Mouse (Mus musculus): ENCODE results near the gene Peak1. TPM values are rescaled to one million over a fixed set of nuclear protein-coding genes. Genes with fewer than 3 reads are reported as not detected.
"Not testable (repeated sequence)": the region's sequence is repeated elsewhere in the genome, so short reads cannot be mapped to it uniquely, and the experiment has no call there.

The Peak1 gene
- total and polyA plus RNA-seq, 2 experiments from 2014 or later: 4.1 to 7.7 TPM

DNA sequence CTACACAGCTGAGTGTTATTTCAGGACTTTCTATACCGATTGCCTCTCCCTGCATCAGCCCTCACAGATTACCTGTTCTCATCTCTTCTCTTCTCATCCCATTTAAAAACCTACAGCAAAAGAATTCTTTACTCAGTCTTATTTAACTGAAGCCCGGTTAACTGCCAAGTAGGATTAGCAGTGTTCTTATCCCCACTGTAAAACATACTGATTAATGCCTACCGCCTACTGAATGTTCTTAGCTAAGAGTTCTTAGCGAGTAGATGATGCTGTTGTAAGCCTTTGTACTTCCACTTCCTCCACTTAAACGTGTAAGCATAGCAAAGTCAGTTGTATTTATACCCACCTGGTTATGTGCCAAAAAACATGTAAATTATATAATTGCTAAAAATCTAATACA lies 43.1 kb upstream of the Peak1 start:
- 70% methylated on average over 5 of the region's 5 CpGs for WGBS
- Histone ChIP-seq H3K36me3 (ENCODE audit: insufficient read depth) (no peaks in the 10 kb centered on the region), H3K9ac (no peak overlapping the region), H3K27ac (ENCODE audit: low read depth, low read length) (no peak overlapping the region), H3K4me1 (ENCODE audit: insufficient read depth) (no peaks in the 10 kb centered on the region), H3K4me2 (ENCODE audit: low read depth) (no peak overlapping the region), H3K9me3 (ENCODE audit: low read length) (no peaks in the 10 kb centered on the region), H3K4me3 (ENCODE audit: low read depth, low read length) (no peak overlapping the region), H3K27me3 (ENCODE audit: insufficient read depth, low read length) (no peaks in the 10 kb centered on the region)
- DNase-seq: no peak
- ATAC-seq: no peak
- TF ChIP-seq CTCF (IDR thresholded peaks at IDR 0.05; ENCODE audit: low read depth): no peak

DNA sequence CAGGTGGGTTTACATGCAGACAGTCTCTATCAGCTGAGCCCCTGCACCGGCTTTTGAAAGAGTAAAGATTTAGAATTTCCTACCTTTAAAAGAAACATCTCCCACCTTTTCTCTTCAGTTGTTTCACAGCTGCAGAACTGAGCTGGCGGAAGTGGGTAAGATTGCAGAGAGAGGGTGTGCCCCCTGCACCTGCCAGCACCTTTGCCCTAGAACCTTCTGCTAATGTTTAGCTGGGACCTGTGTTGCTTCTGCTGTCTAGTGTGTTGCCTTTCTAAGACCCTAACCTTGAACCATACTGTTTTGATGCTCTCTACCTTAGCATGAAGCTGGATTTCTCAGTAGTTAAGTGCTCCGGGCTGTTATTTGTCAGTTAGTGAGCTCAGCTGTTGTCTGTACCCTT lies 38.6 kb upstream of the Peak1 start:
- H3K27me3 ChIP-seq (ENCODE audit: insufficient read depth, low read length): no peaks in the 10 kb centered on the region
- DNase-seq: no peak
- no peaks in the 10 kb centered on the region for H3K4me1 ChIP-seq (ENCODE audit: insufficient read depth)
- ATAC-seq: no peak
- no peak overlapping the region for H3K9ac ChIP-seq
- H3K9me3 ChIP-seq (ENCODE audit: low read length): no peaks in the 10 kb centered on the region
- H3K27ac ChIP-seq (ENCODE audit: low read depth, low read length): no peak overlapping the region
- no peaks in the 10 kb centered on the region for H3K36me3 ChIP-seq (ENCODE audit: insufficient read depth)
- WGBS: over 99% methylated on average over 3 of the region's 3 CpGs
- no peak overlapping the region for H3K4me3 ChIP-seq (ENCODE audit: low read depth, low read length)
- no peak for TF ChIP-seq CTCF (IDR thresholded peaks at IDR 0.05; ENCODE audit: low read depth)
- no peak overlapping the region for H3K4me2 ChIP-seq (ENCODE audit: low read depth)

DNA sequence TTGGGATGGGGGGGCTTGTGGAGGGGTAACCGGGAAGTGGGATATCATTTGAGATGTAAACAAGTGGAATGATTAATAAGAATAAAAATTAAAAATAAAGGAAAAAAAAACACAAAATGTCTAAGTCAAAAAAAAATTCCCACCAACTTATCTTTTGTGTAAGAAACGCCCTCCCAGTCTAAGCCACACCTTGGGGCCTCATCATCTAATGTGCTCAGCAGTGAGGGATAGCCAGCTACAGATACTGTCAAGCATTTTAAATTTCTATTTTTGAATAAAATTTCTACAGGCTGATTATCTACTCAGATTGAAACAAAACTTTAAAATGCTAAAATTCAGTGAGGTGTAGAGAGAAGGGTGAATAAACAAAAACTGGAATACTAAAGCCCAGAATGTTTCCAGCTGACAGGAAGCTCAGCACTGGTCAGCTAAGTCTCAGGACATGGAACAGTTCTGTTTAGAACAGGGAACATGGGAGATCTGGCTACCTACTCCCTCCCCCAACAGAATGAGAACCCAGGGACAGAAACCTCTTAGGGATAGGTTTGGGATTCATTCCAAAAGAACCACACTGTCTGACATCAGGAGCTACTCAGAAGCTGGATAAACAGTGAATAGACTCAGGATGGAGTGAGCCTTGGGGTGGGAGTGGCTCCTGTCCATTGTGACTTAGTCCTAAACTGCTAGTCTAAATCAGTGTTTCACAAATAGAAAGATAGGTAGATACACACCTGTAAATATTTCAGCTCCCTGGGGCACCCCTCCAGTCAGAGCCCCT lies 35.4 kb upstream of the Peak1 start:
- no peak overlapping the region for H3K4me3 ChIP-seq (ENCODE audit: low read depth, low read length)
- no peaks in the 10 kb centered on the region for H3K27me3 ChIP-seq (ENCODE audit: insufficient read depth, low read length)
- DNase-seq: no peak
- no peaks in the 10 kb centered on the region for H3K4me1 ChIP-seq (ENCODE audit: insufficient read depth)
- no peak overlapping the region for H3K27ac ChIP-seq (ENCODE audit: low read depth, low read length)
- H3K36me3 ChIP-seq (ENCODE audit: insufficient read depth): no peaks in the 10 kb centered on the region
- H3K9me3 ChIP-seq (ENCODE audit: low read length): no peaks in the 10 kb centered on the region
- no peak overlapping the region for H3K4me2 ChIP-seq (ENCODE audit: low read depth)
- H3K9ac ChIP-seq: no peak overlapping the region
- 94% methylated on average over 2 of the region's 2 CpGs for WGBS
- ATAC-seq: no peak
- no peak for TF ChIP-seq CTCF (IDR thresholded peaks at IDR 0.05; ENCODE audit: low read depth)

DNA sequence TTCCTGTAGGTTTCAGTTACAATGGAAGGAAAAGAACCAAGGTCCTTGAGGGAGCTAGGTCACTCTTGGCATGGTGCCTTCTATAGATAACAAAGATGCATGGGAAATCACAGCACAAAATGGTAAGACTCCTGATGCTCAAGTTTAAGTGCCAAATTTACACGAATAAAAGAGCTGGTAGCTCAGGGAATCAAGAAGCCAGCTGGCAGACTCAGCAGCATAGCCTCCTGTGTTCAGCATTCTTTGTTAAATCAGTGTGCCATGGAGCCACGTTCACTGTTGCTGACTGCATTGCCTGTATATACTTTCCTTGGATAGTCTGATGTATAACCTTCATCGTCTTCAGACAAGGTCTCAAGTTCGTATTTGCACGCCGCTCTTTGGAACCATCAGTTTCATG lies 33.7 kb upstream of the Peak1 start:
- H3K4me2 ChIP-seq (ENCODE audit: low read depth): no peak overlapping the region
- ATAC-seq: peak; percentile 79
- no peaks in the 10 kb centered on the region for H3K9me3 ChIP-seq (ENCODE audit: low read length)
- WGBS: 57% methylated on average over 6 of the region's 6 CpGs
- peak; percentile 76 for DNase-seq
- H3K4me3 ChIP-seq (ENCODE audit: low read depth, low read length): no peak overlapping the region
- H3K4me1 ChIP-seq (ENCODE audit: insufficient read depth): no peaks in the 10 kb centered on the region
- H3K27ac ChIP-seq (ENCODE audit: low read depth, low read length): peak overlapping the region; percentile 23; the same call in 1 of the 2 replicates
- no peak for TF ChIP-seq CTCF (IDR thresholded peaks at IDR 0.05; ENCODE audit: low read depth)
- no peak overlapping the region for H3K9ac ChIP-seq
- H3K36me3 ChIP-seq (ENCODE audit: insufficient read depth): no peaks in the 10 kb centered on the region
- no peaks in the 10 kb centered on the region for H3K27me3 ChIP-seq (ENCODE audit: insufficient read depth, low read length)

DNA sequence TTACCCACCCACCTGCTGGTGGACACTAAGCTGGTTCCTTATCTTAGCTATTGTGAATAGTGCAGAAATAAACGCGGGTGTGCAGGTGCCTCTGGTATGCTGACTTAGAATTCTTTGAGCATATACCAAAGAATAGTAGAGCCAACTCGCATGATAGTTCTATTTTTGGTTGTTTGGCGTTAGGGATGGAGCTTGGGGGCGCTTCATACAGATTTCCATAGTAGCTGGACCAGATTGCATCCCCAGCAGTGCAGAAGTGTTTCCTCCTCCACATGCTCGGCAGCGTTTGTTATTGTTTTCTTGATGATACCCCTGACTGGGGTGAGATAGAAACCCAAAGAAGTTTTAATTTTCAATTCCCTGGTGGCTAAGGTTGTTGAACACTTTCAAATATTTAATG lies 21.8 kb upstream of the Peak1 start:
- Histone ChIP-seq H3K9me3 (ENCODE audit: low read length) (no peaks in the 10 kb centered on the region), H3K27me3 (ENCODE audit: insufficient read depth, low read length) (no peaks in the 10 kb centered on the region), H3K36me3 (ENCODE audit: insufficient read depth) (no peaks in the 10 kb centered on the region), H3K9ac (no peak overlapping the region), H3K4me1 (ENCODE audit: insufficient read depth) (no peaks in the 10 kb centered on the region), H3K4me3 (ENCODE audit: low read depth, low read length) (no peak overlapping the region), H3K27ac (ENCODE audit: low read depth, low read length) (no peak overlapping the region), H3K4me2 (ENCODE audit: low read depth) (no peak overlapping the region)
- ATAC-seq: no peak
- DNase-seq: no peak
- no peak for TF ChIP-seq CTCF (IDR thresholded peaks at IDR 0.05; ENCODE audit: low read depth)
- WGBS: 67% methylated on average over 7 of the region's 7 CpGs

DNA sequence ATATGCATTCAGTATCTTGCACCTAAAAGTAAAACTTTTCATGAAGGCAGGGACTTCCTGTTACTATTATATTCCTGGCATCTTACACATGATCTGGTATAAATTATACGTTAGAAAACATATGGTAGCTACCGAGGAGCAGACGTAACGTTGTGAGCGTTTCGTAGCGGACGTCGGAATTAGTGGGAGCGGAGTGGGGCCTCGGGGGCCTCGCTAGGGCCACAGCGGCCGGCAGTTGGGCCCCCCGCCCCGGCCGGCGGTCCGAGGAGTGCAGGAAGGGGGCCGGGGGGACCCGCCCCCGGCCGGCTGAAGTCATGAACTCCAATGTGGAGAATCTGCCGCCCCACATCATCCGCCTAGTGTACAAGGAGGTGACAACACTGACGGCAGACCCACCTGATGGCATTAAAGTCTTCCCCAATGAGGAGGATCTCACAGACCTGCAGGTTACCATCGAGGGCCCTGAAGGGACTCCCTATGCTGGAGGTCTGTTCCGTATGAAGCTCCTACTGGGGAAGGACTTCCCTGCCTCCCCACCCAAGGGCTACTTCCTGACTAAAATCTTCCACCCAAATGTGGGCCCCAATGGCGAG lies 19.5 kb upstream of the Peak1 start:
- not testable (repeated sequence) for H3K4me3 ChIP-seq (ENCODE audit: low read depth, low read length); H3K4me1 ChIP-seq (ENCODE audit: insufficient read depth); H3K9ac ChIP-seq; ATAC-seq; DNase-seq; H3K9me3 ChIP-seq (ENCODE audit: low read length); H3K36me3 ChIP-seq (ENCODE audit: insufficient read depth); H3K4me2 ChIP-seq (ENCODE audit: low read depth); H3K27ac ChIP-seq (ENCODE audit: low read depth, low read length); H3K27me3 ChIP-seq (ENCODE audit: insufficient read depth, low read length)
- 88% methylated on average over 22 of the region's 29 CpGs for WGBS

DNA sequence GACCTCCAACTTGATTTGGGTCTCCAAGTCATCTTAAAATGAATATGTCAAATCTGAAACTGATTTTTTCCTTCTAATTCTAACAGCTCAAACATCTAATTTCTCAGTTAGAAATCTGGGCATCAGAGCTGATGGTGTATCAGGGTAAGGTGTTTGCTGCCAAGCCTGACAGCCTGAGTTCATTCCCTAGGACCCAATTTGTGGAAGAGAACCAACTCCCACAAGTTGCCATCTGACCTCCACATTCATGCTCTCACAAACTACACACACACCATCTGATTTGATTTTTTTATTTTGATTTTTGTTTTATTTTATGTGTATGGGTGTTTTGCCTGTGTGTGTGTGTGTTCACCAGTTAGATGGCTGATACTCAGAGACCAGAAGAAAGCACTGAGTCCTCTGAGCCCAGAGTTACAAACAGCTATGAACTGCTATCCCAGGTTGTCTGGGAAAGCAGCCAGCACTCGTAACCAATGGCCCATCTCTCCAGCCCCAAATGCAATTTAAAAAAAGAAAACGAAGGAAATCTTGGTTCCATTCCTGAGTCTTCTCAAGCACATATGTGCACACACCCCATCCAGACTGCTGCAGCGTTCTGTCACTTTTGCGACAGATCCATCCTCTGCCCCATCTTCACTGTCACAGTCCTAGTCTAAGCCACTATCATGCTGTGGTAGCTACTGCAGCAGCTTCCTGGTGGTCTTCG lies 18.1 kb upstream of the Peak1 start:
- no peak overlapping the region for H3K4me3 ChIP-seq (ENCODE audit: low read depth, low read length)
- H3K4me2 ChIP-seq (ENCODE audit: low read depth): no peak overlapping the region
- ATAC-seq: peak; percentile 71
- H3K36me3 ChIP-seq (ENCODE audit: insufficient read depth): no peaks in the 10 kb centered on the region
- no peaks in the 10 kb centered on the region for H3K27me3 ChIP-seq (ENCODE audit: insufficient read depth, low read length)
- no peaks in the 10 kb centered on the region for H3K4me1 ChIP-seq (ENCODE audit: insufficient read depth)
- TF ChIP-seq CTCF (IDR thresholded peaks at IDR 0.05; ENCODE audit: low read depth): no peak
- no peaks in the 10 kb centered on the region for H3K9me3 ChIP-seq (ENCODE audit: low read length)
- DNase-seq: peak; percentile 53
- no peak overlapping the region for H3K9ac ChIP-seq
- 60% methylated on average over 5 of the region's 5 CpGs for WGBS
- H3K27ac ChIP-seq (ENCODE audit: low read depth, low read length): peak overlapping the region; percentile 41

Measured in forebrain, postnatal 0 days (tissue).